Mouse (Mus musculus) embryonic fibroblast, embryonic 13.5 days (primary cell): ENCODE results near the gene Tulp4. TPM values are rescaled to one million over a fixed set of nuclear protein-coding genes. Genes with fewer than 3 reads are reported as not detected.

Source experiments
- H3K27ac ChIP-seq: 2 replicates; pipeline ENCODE4 v1.5.1; 2012; ENCODE audit warnings: low read length, control low read depth, inconsistent platforms; ENCODE audit not compliant: insufficient read depth
- H3K4me1 ChIP-seq: 2 replicates; pipeline ENCODE4 v1.6.1; 2011; ENCODE audit warnings: low read length; ENCODE audit not compliant: control insufficient read depth, insufficient read depth
- H3K4me3 ChIP-seq: 2 replicates; pipeline ENCODE4 v1.5.1; 2011; ENCODE audit warnings: mild to moderate bottlenecking, control low read depth, low read length; ENCODE audit not compliant: insufficient read depth
- CTCF ChIP-seq: IDR thresholded peaks from 2 replicates; pipeline ENCODE4 v1.5.1; 2011; ENCODE audit warnings: mild to moderate bottlenecking, control low read depth, low read length, moderate library complexity, borderline replicate concordance; ENCODE audit not compliant: insufficient read depth
- POLR2A ChIP-seq: IDR thresholded peaks from 2 replicates; pipeline ENCODE4 v1.6.1; 2011; ENCODE audit warnings: low read depth, mild to moderate bottlenecking, control low read depth, low read length, moderate library complexity
- polyA plus RNA-seq: library from polyadenylated mRNA; stranded (reverse); fragments of >200 nt; gene quantifications from 2 replicates; pipeline ENCODE4 v1.2.4, GENCODE M21; 2011; ENCODE audit warnings: low read depth; ENCODE audit not compliant: missing spikeins, insufficient read length

Gene Tulp4
- polyA plus RNA-seq, 1 experiment = 164 TPM

DNA sequence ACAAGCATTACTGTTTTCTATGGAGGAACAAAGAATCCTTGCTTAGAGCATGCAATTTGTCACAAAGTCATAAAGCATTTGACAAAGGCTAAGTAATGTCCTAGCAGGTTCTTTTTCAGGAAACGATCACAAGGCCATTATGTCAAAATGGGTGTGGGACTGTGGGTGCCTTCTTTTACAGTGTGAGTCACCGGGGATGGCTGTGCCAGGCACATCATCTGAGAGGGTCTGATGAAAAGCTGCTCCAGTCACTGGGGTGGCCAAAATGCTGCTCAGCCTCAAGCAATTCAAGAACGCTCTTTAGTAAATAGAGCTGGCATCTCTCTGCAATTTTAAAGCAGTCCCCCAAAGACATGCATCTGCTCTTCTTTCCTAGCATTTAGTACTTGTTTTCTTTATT is 74.2 kb downstream of the Tulp4 start:
- TF ChIP-seq CTCF (no peak), POLR2A (no peak)
- Histone ChIP-seq H3K4me1 (no peaks in the 10 kb centered on the region; the same call in 1 of the 2 replicates), H3K27ac (no peak overlapping the region), H3K4me3 (no peak overlapping the region)

- Histone ChIP-seq H3K27ac (no peak overlapping the region), H3K4me3 (no peak overlapping the region), H3K4me1 (no peaks in the 10 kb centered on the region)
- TF ChIP-seq CTCF (no peak), POLR2A (no peak)
Observed at GRCm38 (mm10) chr17:6182715-6183114, 76.5 kb downstream of the Tulp4 start.

DNA sequence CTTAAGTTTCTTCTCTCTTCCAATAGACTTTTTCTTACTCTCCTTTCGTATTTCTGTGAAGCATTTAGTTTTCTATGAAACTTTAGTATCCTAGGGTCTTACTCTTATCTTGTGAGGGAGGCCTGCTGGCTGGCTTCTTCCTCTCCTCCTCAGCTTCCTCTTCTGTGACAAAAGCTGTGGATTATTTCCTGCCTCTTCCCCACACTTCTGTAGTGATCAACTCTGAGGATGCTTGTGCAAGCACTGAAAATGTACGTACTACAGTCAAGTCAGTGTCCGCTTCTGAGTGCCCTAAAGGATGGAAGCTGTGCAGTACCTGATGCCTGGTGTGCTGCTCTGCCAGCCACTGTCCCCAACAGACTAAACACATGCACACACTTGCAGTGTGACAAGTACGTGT is 80.4 kb downstream of the Tulp4 start:
- Histone ChIP-seq H3K4me3 (no peak overlapping the region), H3K27ac (no peak overlapping the region), H3K4me1 (no peaks in the 10 kb centered on the region)
- TF ChIP-seq CTCF (no peak), POLR2A (no peak)

DNA sequence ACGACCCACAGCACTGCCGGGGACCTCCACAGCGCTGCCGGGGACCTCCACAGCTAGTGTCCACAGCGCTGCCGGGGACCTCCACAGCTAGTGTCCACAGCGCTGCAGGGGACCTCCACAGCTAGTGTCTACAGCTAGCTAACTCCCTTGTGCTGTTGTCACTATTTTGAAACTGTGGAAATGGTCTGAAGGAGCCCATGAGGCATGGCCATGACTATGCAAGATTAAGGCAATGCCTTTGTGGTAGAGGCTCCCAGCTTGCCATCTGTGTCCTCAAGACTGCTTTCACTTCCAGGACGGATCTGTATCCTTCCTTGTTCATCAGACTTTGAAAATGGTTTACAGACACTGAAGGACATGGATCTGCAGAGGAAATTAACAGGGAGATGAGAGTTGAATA is 80.9 kb downstream of the Tulp4 start:
- no peak overlapping the region for H3K27ac ChIP-seq
- H3K4me1 ChIP-seq = no peaks in the 10 kb centered on the region
- TF ChIP-seq POLR2A = no peak
- TF ChIP-seq CTCF = no peak
- no peak overlapping the region for H3K4me3 ChIP-seq

DNA sequence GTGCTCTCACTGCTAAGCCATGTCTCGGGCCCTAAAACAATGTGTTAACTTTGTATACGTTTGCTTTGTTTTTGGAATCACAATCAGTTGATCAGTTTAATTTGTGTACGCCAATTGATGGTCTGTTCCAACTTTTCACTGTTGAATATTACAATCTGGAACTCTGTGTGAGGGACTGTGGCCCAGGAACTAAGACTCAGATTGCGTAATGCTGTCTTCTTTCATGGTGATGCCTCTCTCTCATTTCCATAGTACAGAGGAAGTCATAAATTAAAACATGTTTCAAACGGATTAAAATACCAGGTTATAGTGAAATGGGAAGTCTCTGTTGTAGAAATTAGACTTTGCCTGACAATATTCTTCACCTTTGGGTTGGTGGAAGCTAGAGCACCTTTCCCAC is 83.0 kb downstream of the Tulp4 start:
- TF ChIP-seq CTCF (no peak), POLR2A (no peak)
- no peaks in the 10 kb centered on the region for H3K4me1 ChIP-seq

GRCm38 (mm10) chr17:6192275-6192674 is 86.0 kb downstream of the Tulp4 start:
- no peak overlapping the region for H3K27ac ChIP-seq
- TF ChIP-seq POLR2A = no peak
- no peak for TF ChIP-seq CTCF
- no peaks in the 10 kb centered on the region for H3K4me1 ChIP-seq
- no peak overlapping the region for H3K4me3 ChIP-seq

More for the DNA sequence above, 83.0 kb downstream of the Tulp4 start:
- Histone ChIP-seq H3K4me3 (no peak overlapping the region), H3K27ac (no peak overlapping the region)

GRCm38 (mm10) chr17:6195390-6195789 is 89.2 kb downstream of the Tulp4 start:
- no peaks in the 10 kb centered on the region for H3K4me1 ChIP-seq
- no peak overlapping the region for H3K27ac ChIP-seq
- TF ChIP-seq CTCF (no peak), POLR2A (no peak)
- H3K4me3 ChIP-seq = no peak overlapping the region

- no peak overlapping the region for H3K4me3 ChIP-seq
- no peak overlapping the region for H3K27ac ChIP-seq
- TF ChIP-seq CTCF (no peak), POLR2A (no peak)
- H3K4me1 ChIP-seq = no peaks in the 10 kb centered on the region
Observed at GRCm38 (mm10) chr17:6197491-6197890, 91.3 kb downstream of the Tulp4 start.

GRCm38 (mm10) chr17:6198670-6199069 is 92.4 kb downstream of the Tulp4 start:
- TF ChIP-seq CTCF (no peak), POLR2A (no peak)
- Histone ChIP-seq H3K4me1 (no peaks in the 10 kb centered on the region), H3K27ac (no peak overlapping the region), H3K4me3 (no peak overlapping the region)

- Histone ChIP-seq H3K27ac (no peak overlapping the region), H3K4me1 (no peaks in the 10 kb centered on the region), H3K4me3 (no peak overlapping the region)
- no peak for TF ChIP-seq CTCF
Observed at GRCm38 (mm10) chr17:6199166-6199565, 92.9 kb downstream of the Tulp4 start.
